Mouse (Mus musculus) lung, postnatal 4 days (tissue): ENCODE data around the gene Cadm2.
A peak's percentile ranks its signal among the peaks of the same experiment; 100 is the strongest.

Experiments used
- DNase-seq, 2 experiments: peaks; one replicate each; pipeline ENCODE4 v3.0.0; 2021

Gene Cadm2

GRCm38 (mm10) chr16:67620826-67621505 lies at the start of gene Cadm2:
TSS of gene Cadm2 (minus strand) at chr16:67620908.
- peak; percentile 92 to 94 for DNase-seq

- peak in 1 of 2 experiments; percentile 5 for DNase-seq
These were observed 26.2 kb upstream of the Cadm2 start for GRCm38 (mm10) chr16:67646930-67647329.

- no peak for DNase-seq
These were observed 22.9 kb upstream of the Cadm2 start for GRCm38 (mm10) chr16:67643651-67644050.

GRCm38 (mm10) chr16:67619906-67620781 lies 564 bp downstream of the Cadm2 start:
- DNase-seq = peak; percentile 40 to 43

GRCm38 (mm10) chr16:67619416-67619815 lies 1.3 kb downstream of the Cadm2 start:
- no peak for DNase-seq

GRCm38 (mm10) chr16:67618817-67619216 lies 1.9 kb downstream of the Cadm2 start:
- no peak for DNase-seq

- no peak for DNase-seq
These were observed 2.9 kb downstream of the Cadm2 start for GRCm38 (mm10) chr16:67617811-67618210.

GRCm38 (mm10) chr16:67617256-67617655 lies 3.5 kb downstream of the Cadm2 start:
- DNase-seq = no peak

- no peak for DNase-seq
These were observed 6.8 kb downstream of the Cadm2 start for GRCm38 (mm10) chr16:67613876-67614275.

GRCm38 (mm10) chr16:67610904-67611681 lies 9.6 kb downstream of the Cadm2 start:
- DNase-seq = no peak

- DNase-seq = no peak
These were observed 11.6 kb downstream of the Cadm2 start for GRCm38 (mm10) chr16:67609116-67609515.

GRCm38 (mm10) chr16:67608499-67608898 lies 12.2 kb downstream of the Cadm2 start:
- no peak for DNase-seq

GRCm38 (mm10) chr16:67605661-67606060 lies 15.0 kb downstream of the Cadm2 start:
- DNase-seq = no peak

GRCm38 (mm10) chr16:67599981-67600380 lies 20.7 kb downstream of the Cadm2 start:
- DNase-seq = no peak

- no peak for DNase-seq
These were observed 21.9 kb downstream of the Cadm2 start for GRCm38 (mm10) chr16:67598841-67599240.

GRCm38 (mm10) chr16:67591015-67591414 lies 29.7 kb downstream of the Cadm2 start:
- no peak for DNase-seq

- DNase-seq = no peak
These were observed 41.7 kb downstream of the Cadm2 start for GRCm38 (mm10) chr16:67578842-67579517.

- DNase-seq = no peak
These were observed 45.2 kb downstream of the Cadm2 start for GRCm38 (mm10) chr16:67575557-67575956.

- DNase-seq = no peak
These were observed 93.7 kb downstream of the Cadm2 start for GRCm38 (mm10) chr16:67526992-67527391.

GRCm38 (mm10) chr16:67524878-67525277 lies 95.8 kb downstream of the Cadm2 start:
- DNase-seq = no peak

- no peak for DNase-seq
These were observed 102.4 kb downstream of the Cadm2 start for GRCm38 (mm10) chr16:67518311-67518710.

GRCm38 (mm10) chr16:67515549-67515948 lies 105.2 kb downstream of the Cadm2 start:
- DNase-seq = no peak

- no peak for DNase-seq
These were observed 111.6 kb downstream of the Cadm2 start for GRCm38 (mm10) chr16:67509079-67509478.
